Mouse (Mus musculus): ENCODE results near the gene Plcl1. TPM values are rescaled to one million over a fixed set of nuclear protein-coding genes. Genes with fewer than 3 reads are reported as not detected.
A peak's percentile ranks its signal among the peaks of the same experiment; 100 is the strongest.
"Not testable (repeated sequence)": the region's sequence is repeated elsewhere in the genome, so short reads cannot be mapped to it uniquely, and the experiment has no call there.

Gene Plcl1
- polyA plus RNA-seq, 1 experiment: 1.00 TPM

GRCm38 (mm10) chr1:55462301-55462700 lies 56.6 kb downstream of the Plcl1 start:
- TF ChIP-seq SRF (IDR thresholded peaks at IDR 0.05; ENCODE audit: control insufficient read depth, insufficient read length, low read depth) (no peak), E2F4 (IDR thresholded peaks at IDR 0.05; ENCODE audit: insufficient read depth) (no peak), MYOD1 (IDR thresholded peaks at IDR 0.05; ENCODE audit: control insufficient read depth in 1 of 3, insufficient read length in 2 of 3, low read depth in 2 of 3) (no peak), TCF12 (IDR thresholded peaks at IDR 0.05; ENCODE audit: insufficient read depth, poor library complexity, severe bottlenecking) (no peak), TCF3 (IDR thresholded peaks at IDR 0.05; ENCODE audit: insufficient read length, low read depth) (no peak), POLR2AphosphoS2 (IDR thresholded peaks at IDR 0.05; ENCODE audit: insufficient read length, low read depth) (no peak), CEBPB (IDR thresholded peaks at IDR 0.05; ENCODE audit: insufficient read depth, poor library complexity, severe bottlenecking) (no peak), MAX (IDR thresholded peaks at IDR 0.05; ENCODE audit: low read depth) (no peak), USF1 (IDR thresholded peaks at IDR 0.05; ENCODE audit: low read depth) (no peak), REST (IDR thresholded peaks at IDR 0.05; ENCODE audit: insufficient read depth, insufficient read length) (no peak), MYOG (IDR thresholded peaks at IDR 0.05; ENCODE audit: control insufficient read depth in 1 of 3, insufficient read depth in 1 of 3, insufficient read length in 2 of 3, low read depth in 2 of 3) (no peak), POLR2A (IDR thresholded peaks at IDR 0.05; ENCODE audit: insufficient read length, low read depth) (no peak)
- H3K27me3 ChIP-seq (ENCODE audit: control insufficient read depth, insufficient read depth, insufficient read length): no peaks in the 10 kb centered on the region

GRCm38 (mm10) chr1:55473756-55474155 lies 68.0 kb downstream of the Plcl1 start:
- no peaks in the 10 kb centered on the region for H3K79me2 ChIP-seq (ENCODE audit: control insufficient read depth, insufficient read depth)
- H3K27me3 ChIP-seq (ENCODE audit: control insufficient read depth, insufficient read depth, insufficient read length): no peaks in the 10 kb centered on the region
- H3K36me3 ChIP-seq (ENCODE audit: control insufficient read depth, insufficient read depth): no peaks in the 10 kb centered on the region
- no peak overlapping the region for H3K4me2 ChIP-seq (ENCODE audit: low read depth)
- no peak overlapping the region for H3K4me3 ChIP-seq
- TF ChIP-seq SRF (IDR thresholded peaks at IDR 0.05; ENCODE audit: control insufficient read depth, insufficient read length, low read depth) (no peak), MYOG (IDR thresholded peaks at IDR 0.05; ENCODE audit: control insufficient read depth in 1 of 3, insufficient read depth in 1 of 3, insufficient read length in 2 of 3, low read depth in 2 of 3) (no peak), CEBPB (IDR thresholded peaks at IDR 0.05; ENCODE audit: insufficient read depth, poor library complexity, severe bottlenecking) (no peak), MAX (IDR thresholded peaks at IDR 0.05; ENCODE audit: low read depth) (no peak), E2F4 (IDR thresholded peaks at IDR 0.05; ENCODE audit: insufficient read depth) (no peak), TCF12 (IDR thresholded peaks at IDR 0.05; ENCODE audit: insufficient read depth, poor library complexity, severe bottlenecking) (no peak), TCF3 (IDR thresholded peaks at IDR 0.05; ENCODE audit: insufficient read length, low read depth) (no peak), USF1 (IDR thresholded peaks at IDR 0.05; ENCODE audit: low read depth) (no peak), MYOD1 (IDR thresholded peaks at IDR 0.05; ENCODE audit: control insufficient read depth in 1 of 3, insufficient read length in 2 of 3, low read depth in 2 of 3) (no peak), POLR2A (IDR thresholded peaks at IDR 0.05; ENCODE audit: insufficient read length, low read depth) (no peak), REST (IDR thresholded peaks at IDR 0.05; ENCODE audit: insufficient read depth, insufficient read length) (no peak), POLR2AphosphoS2 (IDR thresholded peaks at IDR 0.05; ENCODE audit: insufficient read length, low read depth) (no peak)
- H3ac ChIP-seq (ENCODE audit: control insufficient read depth, insufficient read length): no peak overlapping the region

More at GRCm38 (mm10) chr1:55462301-55462700, 56.6 kb downstream of the Plcl1 start:
- no peaks in the 10 kb centered on the region for H3K79me2 ChIP-seq (ENCODE audit: control insufficient read depth, insufficient read depth)
- H3K36me3 ChIP-seq (ENCODE audit: control insufficient read depth, insufficient read depth): no peaks in the 10 kb centered on the region
- no peak overlapping the region for H3K4me3 ChIP-seq
- H3K4me2 ChIP-seq (ENCODE audit: low read depth): no peak overlapping the region
- no peak overlapping the region for H3ac ChIP-seq (ENCODE audit: control insufficient read depth, insufficient read length)

- Histone ChIP-seq H3K79me2 (ENCODE audit: control insufficient read depth, insufficient read depth) (no peaks in the 10 kb centered on the region), H3K36me3 (ENCODE audit: control insufficient read depth, insufficient read depth) (no peaks in the 10 kb centered on the region), H3ac (ENCODE audit: control insufficient read depth, insufficient read length) (no peak overlapping the region), H3K4me2 (ENCODE audit: low read depth) (no peak overlapping the region), H3K27me3 (ENCODE audit: control insufficient read depth, insufficient read depth, insufficient read length) (no peaks in the 10 kb centered on the region), H3K4me3 (no peak overlapping the region)
- TF ChIP-seq REST (IDR thresholded peaks at IDR 0.05; ENCODE audit: insufficient read depth, insufficient read length) (no peak), SRF (IDR thresholded peaks at IDR 0.05; ENCODE audit: control insufficient read depth, insufficient read length, low read depth) (no peak), MYOG (IDR thresholded peaks at IDR 0.05; ENCODE audit: control insufficient read depth in 1 of 3, insufficient read depth in 1 of 3, insufficient read length in 2 of 3, low read depth in 2 of 3) (no peak), POLR2AphosphoS2 (IDR thresholded peaks at IDR 0.05; ENCODE audit: insufficient read length, low read depth) (no peak), TCF3 (IDR thresholded peaks at IDR 0.05; ENCODE audit: insufficient read length, low read depth) (no peak), CEBPB (IDR thresholded peaks at IDR 0.05; ENCODE audit: insufficient read depth, poor library complexity, severe bottlenecking) (no peak), MAX (IDR thresholded peaks at IDR 0.05; ENCODE audit: low read depth) (no peak), MYOD1 (IDR thresholded peaks at IDR 0.05; ENCODE audit: control insufficient read depth in 1 of 3, insufficient read length in 2 of 3, low read depth in 2 of 3) (no peak)
These were observed 69.3 kb downstream of the Plcl1 start for GRCm38 (mm10) chr1:55474976-55475375.

GRCm38 (mm10) chr1:55487371-55487770 lies 81.7 kb downstream of the Plcl1 start:
- not testable (repeated sequence) for H3K4me3 ChIP-seq; H3ac ChIP-seq (ENCODE audit: control insufficient read depth, insufficient read length); H3K79me2 ChIP-seq (ENCODE audit: control insufficient read depth, insufficient read depth); H3K27me3 ChIP-seq (ENCODE audit: control insufficient read depth, insufficient read depth, insufficient read length); H3K4me2 ChIP-seq (ENCODE audit: low read depth); H3K36me3 ChIP-seq (ENCODE audit: control insufficient read depth, insufficient read depth)

GRCm38 (mm10) chr1:55488261-55488660 lies 82.5 kb downstream of the Plcl1 start:
- H3K27me3 ChIP-seq (ENCODE audit: control insufficient read depth, insufficient read depth, insufficient read length): no peaks in the 10 kb centered on the region
- H3K79me2 ChIP-seq (ENCODE audit: control insufficient read depth, insufficient read depth): no peaks in the 10 kb centered on the region
- no peaks in the 10 kb centered on the region for H3K36me3 ChIP-seq (ENCODE audit: control insufficient read depth, insufficient read depth)
- H3K4me3 ChIP-seq: no peak overlapping the region
- H3K4me2 ChIP-seq (ENCODE audit: low read depth): no peak overlapping the region
- no peak for TF ChIP-seq REST (IDR thresholded peaks at IDR 0.05; ENCODE audit: insufficient read depth, insufficient read length)
- peak; percentile 32 for TF ChIP-seq USF1 (IDR thresholded peaks at IDR 0.05; ENCODE audit: low read depth)
- 0 out of 2 replicates have a peak, but pooled peaks have one; percentile 37 for TF ChIP-seq CEBPB (IDR thresholded peaks at IDR 0.05; ENCODE audit: insufficient read depth, poor library complexity, severe bottlenecking)
- H3ac ChIP-seq (ENCODE audit: control insufficient read depth, insufficient read length): no peak overlapping the region
